Mouse (Mus musculus): ENCODE results near the gene Gramd2.

- TF ChIP-seq POLR2A (IDR thresholded peaks at IDR 0.05; ENCODE audit: extremely low read depth, insufficient read depth, low read length): no peak
- no peak for TF ChIP-seq CTCF (IDR thresholded peaks at IDR 0.05; ENCODE audit: low read depth, low read length)
Observed at GRCm38 (mm10) chr9:59664664-59665256, 15.2 kb upstream of the Gramd2 start.

All from liver, adult 2 months (tissue).